Mouse (Mus musculus) c-Kit-positive CD71-negative TER-119-negative erythroid progenitor cells, embryonic 14.5 days (primary cell): Measurements from ENCODE around the gene Camta1.
A peak's percentile ranks its signal among the peaks of the same experiment; 100 is the strongest.

Experiments used
- DNase-seq: peaks from one replicate; pipeline ENCODE4 v3.0.0-alpha.2; 2013; ENCODE audit warnings: low read depth

The Camta1 gene

GRCm38 (mm10) chr4:151860441-151861331, 990 bp downstream of the Camta1 start:
- DNase-seq = no peak

- no peak for DNase-seq
These were observed 2.4 kb downstream of the Camta1 start for GRCm38 (mm10) chr4:151859275-151859674.

DNA sequence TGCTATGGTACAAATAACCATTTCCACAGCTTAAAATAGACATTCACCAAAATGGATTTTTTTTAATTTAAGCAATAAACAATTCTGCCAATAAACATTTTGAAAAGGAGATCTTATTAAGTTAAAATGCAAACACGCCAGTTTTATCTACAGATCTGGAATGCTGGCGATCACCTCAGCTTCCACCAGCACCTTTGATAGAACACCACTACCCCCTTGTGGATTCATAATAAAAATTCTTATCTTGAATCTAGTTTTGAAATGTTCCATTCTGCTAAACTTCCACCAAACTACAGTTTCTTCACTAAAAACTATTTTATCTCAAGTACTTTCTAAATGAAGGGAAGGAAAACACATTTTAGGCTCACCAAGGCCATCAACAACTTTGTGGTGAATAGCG, 7.7 kb downstream of the Camta1 start:
- no peak for DNase-seq

DNA sequence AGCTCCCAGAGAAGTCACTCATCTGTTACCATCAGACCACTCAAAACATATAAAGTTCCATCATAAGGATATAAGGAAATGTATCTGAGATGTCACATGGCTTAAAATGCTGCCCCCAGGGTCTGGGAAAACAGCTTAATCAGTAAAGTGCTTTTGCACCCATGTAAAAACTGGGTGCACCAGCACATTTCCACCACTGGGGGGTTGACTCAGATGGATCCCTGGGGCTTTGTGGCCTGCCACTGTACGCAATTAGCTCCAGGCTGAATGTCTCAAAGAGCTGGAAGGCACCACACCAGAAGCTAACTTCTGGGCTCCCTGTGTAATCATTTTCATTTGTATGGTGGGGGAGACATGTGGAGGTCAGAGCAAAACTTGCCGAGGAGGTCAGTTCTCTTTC, 10.5 kb downstream of the Camta1 start:
- DNase-seq = peak; percentile 63

GRCm38 (mm10) chr4:151842591-151842990, 19.1 kb downstream of the Camta1 start:
- no peak for DNase-seq

DNA sequence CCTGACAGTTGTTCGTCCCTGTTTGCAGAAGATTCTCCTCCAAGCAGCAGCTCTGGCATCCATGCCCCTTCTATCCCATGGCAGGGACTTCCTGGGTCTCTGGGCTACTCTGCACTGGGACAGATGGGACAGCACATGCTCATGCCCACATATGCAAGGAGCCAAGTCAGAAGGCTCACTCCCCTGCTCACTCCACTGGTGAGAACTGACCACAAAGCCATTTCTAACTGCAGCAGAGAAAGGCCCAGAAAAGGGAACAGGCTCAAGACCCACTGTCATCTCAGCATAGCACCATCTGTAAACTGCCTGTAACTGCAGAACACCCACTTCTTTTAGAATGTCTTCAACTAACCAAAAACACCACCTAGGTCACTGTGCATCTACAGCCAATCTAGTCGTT, 23.2 kb downstream of the Camta1 start:
- DNase-seq = no peak

DNA sequence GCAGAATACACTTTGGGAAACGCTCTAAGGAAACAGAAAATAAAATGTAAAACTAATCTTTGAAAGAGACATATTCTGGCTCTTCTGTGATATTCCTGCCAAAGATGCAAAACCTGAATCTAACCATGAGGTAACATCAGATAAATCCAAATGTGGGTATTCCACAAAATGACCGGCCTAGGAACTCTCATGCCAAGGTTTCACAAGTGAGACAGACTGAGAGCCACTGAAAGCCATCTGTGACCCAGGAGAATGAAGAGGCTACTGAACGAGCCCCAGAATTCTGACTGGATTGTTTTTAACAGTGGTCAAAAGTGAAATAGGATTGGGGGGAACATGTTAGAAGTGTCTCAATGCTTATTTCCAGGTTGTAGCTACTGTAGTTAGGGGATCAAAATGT, 25.8 kb downstream of the Camta1 start:
- no peak for DNase-seq

DNA sequence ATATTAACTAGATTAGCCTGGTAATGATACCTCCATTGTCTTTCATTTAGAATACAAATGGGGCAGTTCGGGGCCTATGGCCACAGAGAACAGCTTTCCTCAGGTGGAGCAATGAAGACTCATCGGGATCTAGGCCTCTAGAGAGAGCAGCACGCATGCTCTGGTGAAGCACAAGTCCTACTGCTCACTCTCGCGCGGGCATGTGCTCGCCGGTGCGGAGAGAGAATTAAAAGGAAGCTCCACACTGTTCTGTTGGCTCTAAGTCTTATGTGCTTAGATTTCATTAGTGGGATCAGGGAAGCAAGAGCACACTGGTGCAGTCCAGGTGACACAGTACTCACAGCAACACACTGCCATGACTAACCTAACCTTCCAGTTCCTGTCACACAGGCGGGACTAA, 27.1 kb downstream of the Camta1 start:
- DNase-seq = no peak

GRCm38 (mm10) chr4:151833940-151834449, 27.7 kb downstream of the Camta1 start:
- DNase-seq = no peak

DNA sequence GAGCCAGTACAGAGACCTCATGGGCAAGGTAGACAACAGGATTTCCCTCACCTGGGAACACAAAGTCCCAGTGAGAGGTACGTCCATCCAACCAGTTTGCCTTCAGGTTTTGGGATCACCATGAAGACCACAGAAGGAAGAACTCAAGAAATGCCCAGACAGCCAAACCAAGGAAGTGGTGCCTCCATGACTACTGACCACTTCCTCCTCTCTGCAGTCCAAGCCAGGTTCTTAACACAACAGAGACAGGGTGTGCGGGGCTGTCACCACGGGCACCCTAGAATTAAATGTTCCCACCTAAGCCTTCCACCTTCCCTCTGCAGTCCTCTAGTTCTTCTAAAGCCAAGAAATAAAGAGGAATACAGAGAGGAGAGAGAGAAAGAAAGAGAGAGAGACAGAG, 33.8 kb downstream of the Camta1 start:
- DNase-seq = no peak

DNA sequence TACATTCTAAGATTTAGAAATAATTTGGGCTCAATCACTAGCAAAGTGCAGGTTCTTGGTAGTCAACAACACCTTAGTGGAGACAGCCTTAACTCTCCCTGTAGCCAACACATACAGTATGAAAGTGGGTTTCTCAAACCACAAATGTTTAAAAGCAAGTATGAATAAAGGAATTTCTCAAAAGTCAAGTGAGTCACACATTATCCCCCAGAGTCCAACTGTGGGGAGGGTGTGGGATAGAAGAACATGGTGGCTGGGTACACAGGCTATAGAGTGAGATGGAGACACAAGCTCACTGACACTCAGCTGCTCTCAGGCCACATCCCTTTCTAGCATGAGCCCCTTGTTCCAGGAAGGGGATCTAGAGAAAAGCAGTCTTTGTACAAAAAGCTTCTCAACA, 34.3 kb downstream of the Camta1 start:
- DNase-seq = no peak

DNA sequence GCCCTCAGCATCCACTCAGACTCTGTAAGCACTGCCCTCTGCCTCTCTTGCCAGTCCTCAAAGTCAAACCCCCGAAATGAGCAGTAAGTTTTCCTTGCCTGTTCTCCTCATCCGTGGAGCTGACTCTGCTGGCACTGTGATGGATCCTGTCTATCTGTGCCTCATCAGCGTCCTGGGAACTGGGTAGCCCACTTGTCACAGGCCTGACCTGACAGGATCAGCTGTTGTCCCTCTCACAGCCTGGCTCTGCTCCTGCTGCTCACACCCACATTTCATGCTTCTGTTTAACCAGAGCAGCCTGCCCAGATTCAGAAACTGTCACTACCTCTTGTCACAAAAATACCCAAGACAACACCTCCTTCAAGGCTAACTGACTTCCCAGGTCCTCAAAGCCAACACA, 37.7 kb downstream of the Camta1 start:
- no peak for DNase-seq

- DNase-seq = no peak
These were observed 38.7 kb downstream of the Camta1 start for GRCm38 (mm10) chr4:151822986-151823385.

DNA sequence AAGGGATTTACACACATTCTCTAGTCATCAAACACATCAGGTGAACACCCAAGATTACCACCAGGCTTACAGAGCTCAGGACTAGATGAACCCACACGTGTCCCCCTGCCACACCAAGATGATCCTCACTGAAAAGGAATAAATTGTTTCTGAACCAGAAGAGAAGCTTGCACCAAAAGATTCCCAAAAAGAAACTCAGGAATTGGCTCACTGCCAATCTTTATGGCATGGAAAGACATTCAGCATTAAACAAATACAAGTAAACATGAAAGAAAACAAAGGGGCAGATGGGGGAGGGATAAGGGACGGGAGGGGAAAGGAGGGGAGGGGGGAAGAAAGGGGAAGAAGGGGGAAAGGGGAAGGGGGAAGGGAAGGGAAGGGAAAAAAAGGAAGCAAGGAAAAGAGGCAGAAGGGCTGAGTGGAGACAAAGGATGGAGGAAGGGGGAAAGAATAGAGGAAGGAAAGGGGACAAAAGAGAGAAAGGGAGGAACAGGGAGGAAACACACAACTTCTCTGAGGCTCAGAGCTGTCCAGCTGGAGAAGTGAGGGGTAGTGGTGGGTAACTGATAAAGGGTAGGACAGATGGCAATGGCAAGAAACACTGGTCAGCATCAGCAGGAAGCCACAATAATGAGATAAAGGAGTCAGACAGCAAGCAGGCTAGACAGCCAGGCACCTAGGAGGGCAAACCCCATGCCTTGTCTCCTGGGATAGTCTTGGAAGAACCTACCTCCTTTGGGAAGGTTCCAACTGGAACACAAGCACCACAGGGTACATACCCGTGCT, 43.5 kb downstream of the Camta1 start:
- DNase-seq = no peak

DNA sequence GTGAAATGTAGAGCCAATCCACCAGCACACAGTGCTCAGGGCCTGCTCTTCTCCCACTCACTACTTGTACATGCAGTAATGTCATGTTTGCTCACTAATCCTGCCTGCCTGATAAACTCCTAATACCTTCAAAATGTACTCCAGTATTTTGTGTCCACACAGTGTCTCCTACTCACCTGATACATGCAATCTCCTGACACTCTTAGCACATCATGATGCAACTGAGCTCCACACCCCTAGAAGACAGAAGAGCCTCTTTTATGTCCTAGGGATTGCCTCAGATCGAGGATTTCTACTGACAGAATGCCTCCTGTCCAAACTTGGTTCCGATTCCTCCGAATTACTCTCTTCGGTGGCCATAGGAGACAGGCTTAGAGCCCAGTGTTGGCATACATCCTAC, 48.0 kb downstream of the Camta1 start:
- DNase-seq = no peak

GRCm38 (mm10) chr4:151805685-151806084, 56.0 kb downstream of the Camta1 start:
- no peak for DNase-seq

GRCm38 (mm10) chr4:151805046-151805445, 56.6 kb downstream of the Camta1 start:
- DNase-seq = no peak

DNA sequence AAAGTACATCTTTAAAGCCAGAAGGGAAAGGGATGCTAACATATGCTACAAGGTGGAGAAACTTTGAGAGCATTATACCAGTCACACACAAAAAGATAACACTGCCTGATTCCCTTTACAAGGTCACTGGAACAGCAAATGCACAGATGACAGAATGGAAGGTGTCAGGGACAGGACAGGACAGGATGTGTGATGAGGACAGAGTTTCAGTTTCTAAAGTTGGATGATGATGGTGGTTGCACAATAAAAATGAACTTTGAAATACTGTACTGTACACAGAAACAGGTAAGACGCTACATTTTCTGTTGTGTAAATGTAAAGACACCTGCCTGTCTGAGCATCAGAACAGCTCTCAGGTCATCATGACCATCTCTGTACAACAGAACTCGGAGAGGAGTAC, 57.5 kb downstream of the Camta1 start:
- DNase-seq = no peak

- DNase-seq = no peak
These were observed 63.0 kb downstream of the Camta1 start for GRCm38 (mm10) chr4:151798630-151799029.

DNA sequence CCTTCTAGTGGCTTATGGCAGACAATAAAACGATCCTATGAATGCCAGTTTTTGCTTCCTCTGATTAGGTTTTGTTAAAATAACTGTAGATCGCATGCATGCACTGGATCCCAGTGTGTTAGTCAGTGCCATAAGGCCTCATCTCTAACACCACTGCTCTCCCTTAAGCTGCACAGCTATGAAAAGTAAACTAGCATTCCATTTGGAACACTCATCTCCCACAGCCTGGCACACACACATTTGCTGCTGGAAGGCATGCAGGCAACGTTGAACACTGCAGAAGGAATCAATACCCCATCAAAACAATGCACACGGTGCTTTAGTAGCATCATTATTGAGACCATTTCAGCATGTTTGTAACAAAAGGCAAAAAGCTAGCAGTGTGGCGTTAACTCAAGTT, 68.0 kb downstream of the Camta1 start:
- DNase-seq = no peak

- no peak for DNase-seq
These were observed 74.5 kb downstream of the Camta1 start for GRCm38 (mm10) chr4:151786946-151787705.

DNA sequence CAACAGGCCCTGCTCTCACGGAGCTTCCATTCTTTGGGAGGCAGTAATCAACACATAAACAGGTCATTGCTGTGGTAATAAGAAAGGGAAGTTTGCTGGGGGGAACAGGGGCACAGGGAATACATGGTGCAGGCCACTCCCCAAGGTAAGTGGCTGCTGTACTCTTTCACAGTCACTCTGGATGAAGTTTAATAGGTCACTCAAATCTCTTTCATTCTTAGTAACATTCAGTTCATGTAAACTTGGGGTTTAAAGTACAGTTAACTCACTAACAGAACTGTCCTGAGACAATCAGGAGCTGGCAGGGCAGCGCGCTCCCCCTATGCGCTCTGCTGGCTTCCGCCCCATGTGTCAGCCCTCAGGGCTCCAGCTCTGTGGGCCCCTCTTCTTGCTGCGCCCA, 81.2 kb downstream of the Camta1 start:
- no peak for DNase-seq
